Mouse (Mus musculus) kidney, adult 2 months (tissue): Measurements from ENCODE around the gene Rsrc1.

Source experiments
- CTCF ChIP-seq: fragments of 200-500 bp; conservative IDR thresholded peaks from 2 replicates; pipeline ENCODE4 v1.5.1; 2011; ENCODE audit warnings: low read depth, mild to moderate bottlenecking, control low read depth, low read length, moderate library complexity, mixed read lengths; ENCODE audit not compliant: insufficient read depth, insufficient read length
- POLR2A ChIP-seq: fragments of 200-500 bp; IDR thresholded peaks from one replicate; pipeline ENCODE4 v1.6.1; 2011; ENCODE audit warnings: low read depth, low read length, control low read depth

DNA sequence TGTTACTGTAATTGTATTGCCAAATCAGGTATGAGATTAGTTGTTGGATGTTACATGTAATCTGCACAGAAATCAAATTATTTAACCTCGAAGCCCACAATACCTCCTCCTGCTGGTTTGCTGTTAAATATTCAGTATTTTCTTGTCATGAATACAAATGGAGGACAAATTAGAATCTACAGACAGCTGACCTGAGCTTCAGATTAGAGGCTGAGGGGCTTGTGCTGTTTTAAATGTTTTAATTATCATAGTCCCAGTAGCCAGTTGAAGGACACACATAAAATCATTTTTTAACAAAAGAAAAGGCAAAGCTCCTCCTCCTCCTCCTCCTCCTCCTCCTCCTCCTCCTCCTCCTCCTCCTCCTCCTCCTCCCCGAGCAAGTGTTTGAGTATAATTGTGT lies 327.5 kb downstream of the Rsrc1 start:
- TF ChIP-seq CTCF (no peak), POLR2A (no peak)
